9 mouse cellular contexts compared by ENCODE assay signal in genomic region chr8:108790559-108791293, GRCm38 (mm10).
A peak's percentile ranks its signal among the peaks of the same experiment; 100 is the strongest.
DNase-seq lines count a peak whose midpoint lies in the region; ATAC-seq and TF ChIP-seq lines count a peak whose summit lies in the region.
"Had no signal": no experiment of that assay in that cellular context is flagged by ENCODE, and none has a peak within 500 bp of the region (broad histone marks: within the 10 kb centered on the region; RNA-seq: fewer than 3 reads in every experiment).

No protein-coding gene starts in this region.

- H3K4me2 ChIP-seq in heart, embryonic 11.5 days = no peak overlapping the region
- no peak overlapping the region for H3K4me2 ChIP-seq in intestine, embryonic 16.5 days (ENCODE audit: low read depth, low read length)
- H3K4me2 ChIP-seq: heart, embryonic 13.5 days had no signal

- peaks cover 2% of the 10 kb centered on the region; the same call in 1 of the 2 replicates for H3K4me1 ChIP-seq in heart, adult 2 months (ENCODE audit: control insufficient read depth, insufficient read depth, low read length)
- H3K4me1 ChIP-seq in heart, embryonic 11.5 days (ENCODE audit: control insufficient read depth, insufficient read depth, low read length) = peaks cover 6% of the 10 kb centered on the region; the same call in 1 of the 2 replicates
- H3K4me1 ChIP-seq in intestine, embryonic 16.5 days (ENCODE audit: control insufficient read depth, insufficient read depth, low read length) = peaks cover 24% of the 10 kb centered on the region

- no peak for TF ChIP-seq POLR2A in heart, adult 2 months (IDR thresholded peaks at IDR 0.05; ENCODE audit: insufficient read depth, low read depth, low read length)

- peak; percentile 67 for TF ChIP-seq CTCF in heart, adult 2 months (IDR thresholded peaks at IDR 0.05)

- no peak overlapping the region for H3K27ac ChIP-seq in heart, adult 2 months
- H3K27ac ChIP-seq in heart, embryonic 11.5 days (ENCODE audit: low read depth, low read length) = no peak overlapping the region
- peak overlapping the region; percentile 10; the same call in 1 of the 2 replicates for H3K27ac ChIP-seq in intestine, embryonic 16.5 days (ENCODE audit: low read length)
- H3K27ac ChIP-seq: heart, embryonic 13.5 days had no signal

- intact Hi-C loops in heart, adult 2 months (cut with DNase I) = loop anchor here (10.0 kb wide), 1 partner anchor 394 kb away; no protein-coding TSS in a partner anchor
- intact Hi-C loops in left cerebral cortex, postnatal 4 days (cut with DNase I) = loop anchor here (10.0 kb wide), 1 partner anchor 394 kb away; no protein-coding TSS in a partner anchor

- no peak overlapping the region for H3K9ac ChIP-seq in heart, adult 2 months (ENCODE audit: low read depth, low read length)
- H3K9ac ChIP-seq in heart, embryonic 11.5 days (ENCODE audit: low read depth, low read length) = no peak overlapping the region
- H3K9ac ChIP-seq in intestine, embryonic 16.5 days (ENCODE audit: low read depth, low read length) = no peak overlapping the region
- H3K9ac ChIP-seq: heart, embryonic 13.5 days had no signal

- H3K27me3 ChIP-seq in heart, adult 2 months (ENCODE audit: control insufficient read depth, insufficient read depth, low read length) = no peaks in the 10 kb centered on the region
- no peaks in the 10 kb centered on the region for H3K27me3 ChIP-seq in heart, embryonic 11.5 days (ENCODE audit: control insufficient read depth, insufficient read depth, low read length)
- no peaks in the 10 kb centered on the region for H3K27me3 ChIP-seq in intestine, embryonic 16.5 days (replicated peaks; ENCODE audit: control insufficient read depth, insufficient read depth, low read length)
- H3K27me3 ChIP-seq: heart, embryonic 13.5 days had no signal

- ATAC-seq in heart, embryonic 11.5 days (replicated peaks; ENCODE audit: insufficient number of reproducible peaks, low FRiP score, low TSS enrichment) = no peak
- peak; percentile 62 for ATAC-seq in intestine, embryonic 16.5 days

- no peaks in the 10 kb centered on the region for H3K36me3 ChIP-seq in heart, adult 2 months (ENCODE audit: control insufficient read depth, insufficient read depth, low read length)
- peaks cover 35% of the 10 kb centered on the region for H3K36me3 ChIP-seq in heart, embryonic 11.5 days (ENCODE audit: control insufficient read depth, insufficient read depth, low read length)
- peaks cover 31% of the 10 kb centered on the region for H3K36me3 ChIP-seq in intestine, embryonic 16.5 days (ENCODE audit: control insufficient read depth, insufficient read depth, low read length)

- 0 out of 2 replicates have a peak, but pooled peaks cover 2% of the 10 kb centered on the region for H3K9me3 ChIP-seq in heart, embryonic 11.5 days (replicated peaks; ENCODE audit: control insufficient read depth, low read length)
- peaks cover 13% of the 10 kb centered on the region; the same call in 1 of the 2 replicates for H3K9me3 ChIP-seq in intestine, embryonic 16.5 days (ENCODE audit: control insufficient read depth, low read length)

- TF ChIP-seq EP300 in heart, adult 2 months (IDR thresholded peaks at IDR 0.05; ENCODE audit: insufficient read depth, low read depth, low read length) = no peak

- H3K4me3 ChIP-seq in heart, adult 2 months = no peak overlapping the region
- no peak overlapping the region for H3K4me3 ChIP-seq in heart, embryonic 11.5 days (ENCODE audit: low read depth, low read length)
- no peak overlapping the region for H3K4me3 ChIP-seq in intestine, embryonic 16.5 days (ENCODE audit: low read length)
- H3K4me3 ChIP-seq: heart, embryonic 13.5 days had no signal

- whole genome bisulfite sequencing in heart, adult 2 months = 53% methylated on average over 14 of the region's 14 CpGs
- 70% methylated on average over 14 of the region's 14 CpGs for WGBS in heart, embryonic 11.5 days (ENCODE audit: insufficient replicate concordance)
- 50% methylated on average over 14 of the region's 14 CpGs for WGBS in intestine, embryonic 16.5 days

- peak; percentile 32 to 39 for DNase-seq in heart, adult 2 months
- peak; percentile 88 for DNase-seq in adipocyte (ENCODE audit: low spot score)
- peak; percentile 40 for DNase-seq in fibroblast of lung, adult 2 months (ENCODE audit: low read depth)
- DNase-seq in left cerebral cortex, postnatal 4 days = peak; percentile 94
- DNase-seq in right cerebral cortex, adult 18-20 months = peak; percentile 51
- DNase-seq in thymus, postnatal 10 days (ENCODE audit: low spot score in 2 of 2) = no peak

- H3K79me2 ChIP-seq in heart, adult 2 months (replicated peaks; ENCODE audit: control insufficient read depth, insufficient read depth, low read length) = peaks cover 2% of the 10 kb centered on the region; the same call in 1 of the 2 replicates

Comparison
In these comparisons a context has a peak if more than half of its experiments do, and no peak if none do; other contexts are left out.
1. DNase-seq: peak in heart, adult 2 months (2 of 2), adipocyte (single experiment), fibroblast of lung, adult 2 months (single experiment), left cerebral cortex, postnatal 4 days (single experiment) and right cerebral cortex, adult 18-20 months (single experiment); none in thymus, postnatal 10 days (0 of 2).